Mouse (Mus musculus) hindbrain, embryonic 12.5 days (tissue): ENCODE data around the gene Irgq. TPM values are rescaled to one million over a fixed set of nuclear protein-coding genes. Genes with fewer than 3 reads are reported as not detected.
"Not testable (repeated sequence)": the region's sequence is repeated elsewhere in the genome, so short reads cannot be mapped to it uniquely, and the experiment has no call there.

Experiments
- ATAC-seq: fragments of 200-750 bp; cut with Nextera tagmentation; 2 replicates; pipeline ENCODE4 v1.8.0; 2017; ENCODE audit warnings: moderate TSS enrichment; ENCODE audit not compliant: low FRiP score
- H3K27ac ChIP-seq: fragments of 300-500 bp; sonication (generic); 2 replicates; pipeline ENCODE4 v1.5.1; 2016; ENCODE audit warnings: mild to moderate bottlenecking
- H3K27me3 ChIP-seq: fragments of 300-500 bp; sonication (generic); 2 replicates; pipeline ENCODE4 v1.6.1; 2016; ENCODE audit warnings: mild to moderate bottlenecking
- H3K36me3 ChIP-seq: fragments of 300-500 bp; sonication (generic); 2 replicates; pipeline ENCODE4 v1.6.1; 2016; ENCODE audit warnings: mild to moderate bottlenecking
- H3K4me1 ChIP-seq: fragments of 300-500 bp; sonication (generic); 2 replicates; pipeline ENCODE4 v1.6.1; 2016
- H3K4me2 ChIP-seq: fragments of 300-500 bp; sonication (generic); replicated peaks from 2 replicates; pipeline ENCODE4 v1.6.1; 2016; ENCODE audit warnings: mild to moderate bottlenecking
- H3K4me3 ChIP-seq: fragments of 300-500 bp; sonication (generic); 2 replicates; pipeline ENCODE4 v1.5.1; 2016; ENCODE audit warnings: mild to moderate bottlenecking
- H3K9ac ChIP-seq: fragments of 300-500 bp; sonication (generic); 2 replicates; pipeline ENCODE4 v1.6.1; 2016; ENCODE audit warnings: mild to moderate bottlenecking, moderate library complexity
- H3K9me3 ChIP-seq: fragments of 300-500 bp; sonication (generic); replicated peaks from 2 replicates; pipeline ENCODE4 v1.6.1; 2016; ENCODE audit warnings: mild to moderate bottlenecking
- WGBS: fragments of 180-500 bp; shearing (Covaris S2); methylation state at CpG from one replicate; pipeline ENCODE4 v1.1.7; 2016; 5-methylcytosine and 5-hydroxymethylcytosine counted together
- polyA plus RNA-seq: library from polyadenylated mRNA; unstranded; fragments of >200 nt; fragmentation: Nextera tagmentation; extraction: Ambion mirVana; gene quantifications from 2 replicates; pipeline ENCODE4 v1.2.1, GENCODE M21; 2016

Irgq gene
- polyA plus RNA-seq, 1 experiment from 2014 or later = 29.0 TPM

DNA sequence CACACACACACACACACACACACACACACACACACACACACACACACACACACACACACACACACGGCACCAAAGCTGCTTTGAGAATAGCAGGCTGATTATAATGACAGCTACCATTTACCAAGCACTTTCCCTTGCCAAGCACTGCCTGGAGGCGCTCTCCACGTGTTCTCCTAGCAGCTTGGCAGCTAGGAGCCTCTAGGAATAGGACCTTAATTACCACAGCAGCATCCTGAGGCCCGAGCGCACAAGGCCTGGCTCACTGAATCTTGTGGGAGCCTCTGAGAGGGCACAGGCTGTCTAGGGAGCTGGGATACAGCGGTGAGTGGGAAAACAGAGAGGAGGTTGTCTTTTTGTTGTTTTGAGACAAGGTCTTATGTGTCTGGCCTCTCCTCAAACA, 12.8 kb upstream of the Irgq start:
- ATAC-seq = no peak
- 62% methylated on average over 6 of the region's 6 CpGs for WGBS
- Histone ChIP-seq H3K9ac (no peak overlapping the region), H3K4me2 (no peak overlapping the region), H3K27me3 (no peaks in the 10 kb centered on the region), H3K36me3 (peaks cover 44% of the 10 kb centered on the region), H3K9me3 (no peaks in the 10 kb centered on the region), H3K4me1 (0 out of 2 replicates have a peak, but pooled peaks cover 2% of the 10 kb centered on the region), H3K4me3 (no peak overlapping the region), H3K27ac (0 out of 2 replicates have a peak overlapping the region, but pooled peaks have one; percentile 57)

DNA sequence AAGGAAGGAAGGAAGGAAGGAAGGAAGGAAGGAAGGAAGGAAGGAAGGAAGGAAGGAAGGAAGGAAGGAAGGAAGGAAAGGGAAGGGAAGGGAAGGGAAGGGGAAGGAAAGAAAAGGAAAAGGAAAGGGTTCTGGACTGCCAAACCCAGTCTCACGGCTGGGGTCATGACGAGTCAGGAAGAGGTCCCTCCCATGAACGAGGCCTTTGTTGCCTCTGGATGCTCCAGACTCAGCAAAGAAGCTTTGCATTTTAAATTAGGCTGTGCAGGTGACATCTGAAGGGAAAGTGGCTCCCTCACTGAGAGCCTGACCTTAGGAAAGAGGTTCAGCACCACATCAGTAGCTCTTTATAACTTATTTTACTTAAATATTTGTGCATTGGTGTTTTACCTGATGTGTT, 11.4 kb upstream of the Irgq start:
- Histone ChIP-seq H3K27ac (no peak overlapping the region), H3K4me3 (no peak overlapping the region), H3K9ac (no peak overlapping the region), H3K4me1 (0 out of 2 replicates have a peak, but pooled peaks cover 2% of the 10 kb centered on the region), H3K4me2 (no peak overlapping the region), H3K27me3 (no peaks in the 10 kb centered on the region), H3K36me3 (peaks cover 34% of the 10 kb centered on the region), H3K9me3 (no peaks in the 10 kb centered on the region)
- ATAC-seq = no peak
- 48% methylated on average over 3 of the region's 3 CpGs for WGBS

DNA sequence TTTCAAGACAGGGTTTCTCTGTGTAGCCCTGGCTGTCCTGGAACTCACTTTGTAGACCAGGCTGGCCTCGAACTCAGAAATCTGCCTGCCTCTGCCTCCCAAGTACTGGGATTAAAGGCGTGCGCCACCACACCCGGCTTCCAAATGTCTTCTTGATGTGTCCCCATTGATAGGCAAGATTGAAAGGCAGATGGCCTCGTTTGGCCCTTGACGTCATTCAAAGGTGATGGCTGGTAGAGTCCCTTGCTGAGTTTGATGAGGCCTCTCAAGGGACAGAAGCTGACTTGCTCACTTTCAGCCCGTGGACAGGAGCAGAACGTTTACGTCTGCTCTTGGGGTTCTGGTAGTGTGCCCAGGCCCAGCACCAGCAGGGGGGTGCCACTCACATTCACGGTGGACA, 10.4 kb upstream of the Irgq start:
- not testable (repeated sequence) for H3K27me3 ChIP-seq, H3K4me1 ChIP-seq, H3K9me3 ChIP-seq, H3K4me3 ChIP-seq, H3K4me2 ChIP-seq, ATAC-seq, H3K27ac ChIP-seq, H3K9ac ChIP-seq
- peaks cover 27% of the 10 kb centered on the region for H3K36me3 ChIP-seq
- WGBS = 85% methylated on average over 10 of the region's 10 CpGs

DNA sequence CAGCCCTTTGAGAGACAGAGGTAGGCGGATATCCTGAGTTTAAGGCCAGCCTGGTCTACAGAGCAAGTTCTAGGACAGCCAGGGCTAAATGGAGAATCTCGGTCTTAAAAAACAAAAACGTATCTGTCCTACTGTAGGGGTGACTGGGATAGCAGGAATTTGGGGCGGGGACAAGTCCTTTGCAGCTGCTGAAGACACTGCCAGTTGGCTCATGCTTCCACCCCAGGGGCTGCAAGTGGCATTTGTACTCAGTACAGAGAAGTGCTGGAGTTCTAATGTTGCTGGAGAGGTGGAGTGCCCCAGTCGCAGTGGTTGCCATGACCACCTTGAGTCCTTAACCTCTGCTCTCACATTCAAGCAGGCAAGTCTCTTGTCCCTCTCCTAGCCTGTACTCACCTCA, 7.7 kb upstream of the Irgq start:
- Histone ChIP-seq H3K27me3 (no peaks in the 10 kb centered on the region), H3K4me3 (no peak overlapping the region), H3K4me1 (no peaks in the 10 kb centered on the region), H3K36me3 (peaks cover 10% of the 10 kb centered on the region), H3K9ac (no peak overlapping the region), H3K9me3 (no peaks in the 10 kb centered on the region), H3K27ac (no peak overlapping the region), H3K4me2 (no peak overlapping the region)
- 66% methylated on average over 5 of the region's 5 CpGs for WGBS
- ATAC-seq = no peak

DNA sequence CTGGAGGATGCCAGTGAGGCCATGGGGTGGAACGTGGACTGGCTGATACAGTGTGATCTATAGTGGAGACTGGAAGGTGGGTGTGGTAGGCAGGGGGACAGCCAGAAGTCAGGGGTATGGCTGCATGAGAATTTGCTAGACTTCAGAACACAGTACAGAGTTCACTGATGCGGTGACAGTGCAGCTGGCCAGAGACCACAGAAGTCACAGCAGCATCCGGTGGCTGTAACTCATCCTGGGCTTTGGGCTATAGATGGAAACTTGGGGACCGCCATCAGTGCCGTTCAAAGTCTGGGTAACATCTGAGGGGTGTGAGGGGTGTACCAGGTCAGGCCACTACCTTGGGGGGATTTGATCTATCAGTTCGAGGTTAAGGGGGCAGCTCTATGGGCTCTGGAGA, 6.8 kb upstream of the Irgq start:
- Histone ChIP-seq H3K4me2 (no peak overlapping the region), H3K36me3 (peaks cover 2% of the 10 kb centered on the region; the same call in 1 of the 2 replicates), H3K9me3 (no peaks in the 10 kb centered on the region), H3K4me3 (no peak overlapping the region), H3K27me3 (no peaks in the 10 kb centered on the region), H3K27ac (no peak overlapping the region), H3K4me1 (no peaks in the 10 kb centered on the region), H3K9ac (no peak overlapping the region)
- no peak for ATAC-seq
- 83% methylated on average over 6 of the region's 6 CpGs for WGBS

DNA sequence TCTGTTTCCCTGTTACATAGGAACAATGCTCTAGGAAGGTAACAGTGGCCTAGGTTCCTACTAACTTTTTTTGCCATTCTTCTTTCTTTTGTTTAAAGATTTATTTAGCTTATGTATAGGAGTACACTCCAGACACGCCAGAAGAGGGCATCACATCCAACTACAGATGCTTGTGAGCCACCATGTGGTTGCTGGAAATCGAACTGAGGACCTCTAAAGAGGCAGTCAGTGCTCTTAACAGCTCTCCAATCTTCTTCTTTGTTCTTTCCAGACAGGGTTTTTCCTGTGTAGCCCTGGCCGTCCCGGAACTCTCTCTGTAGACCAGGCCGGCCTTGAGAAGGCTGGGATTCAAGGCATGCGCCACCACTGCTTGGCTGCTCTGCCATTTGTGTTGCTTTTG, 5.5 kb upstream of the Irgq start:
- WGBS = 82% methylated on average over 6 of the region's 6 CpGs

DNA sequence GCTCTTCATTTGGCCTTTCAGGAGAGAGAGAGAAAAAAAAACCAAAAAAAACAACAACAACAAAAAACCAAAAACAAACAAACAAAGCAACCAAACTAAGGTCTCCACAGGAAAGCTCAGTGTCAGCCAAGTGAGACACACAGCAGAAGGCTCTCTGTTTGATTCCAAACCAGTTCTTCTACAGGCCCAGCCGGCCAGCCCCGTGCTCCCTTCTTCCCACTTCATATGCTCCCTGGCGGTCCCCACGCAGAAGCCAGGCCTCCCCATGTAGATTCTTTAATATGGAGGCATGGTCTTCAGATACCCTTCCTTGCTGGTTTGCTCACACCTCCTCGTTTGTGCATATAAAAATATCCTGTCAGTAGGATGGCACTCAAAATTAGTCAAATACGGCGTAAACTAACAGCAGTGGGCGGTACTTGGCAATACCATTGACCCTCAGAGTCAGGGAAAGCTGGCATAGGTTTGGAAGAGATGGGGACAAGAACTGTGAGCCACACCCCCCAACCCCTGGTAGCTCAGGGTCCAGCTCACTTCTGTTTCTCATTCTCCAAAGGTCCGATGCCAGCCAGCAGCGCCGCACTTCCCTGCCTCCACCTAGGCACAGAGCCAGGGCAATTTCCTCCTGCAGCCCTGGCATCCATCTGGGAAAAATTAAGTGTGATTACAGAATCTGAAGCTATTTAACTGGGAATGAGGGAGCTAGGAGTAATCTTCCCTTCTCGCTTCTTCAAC, 4.6 kb upstream of the Irgq start:
- ATAC-seq = no peak
- no peak overlapping the region for H3K4me2 ChIP-seq
- H3K27ac ChIP-seq = no peak overlapping the region
- H3K9me3 ChIP-seq = no peaks in the 10 kb centered on the region
- WGBS = 89% methylated on average over 12 of the region's 12 CpGs
- no peak overlapping the region for H3K9ac ChIP-seq
- no peak overlapping the region for H3K4me3 ChIP-seq
- no peaks in the 10 kb centered on the region for H3K27me3 ChIP-seq
- H3K36me3 ChIP-seq = no peaks in the 10 kb centered on the region
- peaks cover 8% of the 10 kb centered on the region for H3K4me1 ChIP-seq

More for the DNA sequence above, 5.5 kb upstream of the Irgq start:
- no peak overlapping the region for H3K27ac ChIP-seq
- no peak for ATAC-seq
- no peak overlapping the region for H3K4me2 ChIP-seq
- no peak overlapping the region for H3K9ac ChIP-seq
- peaks cover 8% of the 10 kb centered on the region for H3K4me1 ChIP-seq
- H3K9me3 ChIP-seq = no peaks in the 10 kb centered on the region
- no peaks in the 10 kb centered on the region for H3K36me3 ChIP-seq
- no peak overlapping the region for H3K4me3 ChIP-seq
- H3K27me3 ChIP-seq = no peaks in the 10 kb centered on the region

DNA sequence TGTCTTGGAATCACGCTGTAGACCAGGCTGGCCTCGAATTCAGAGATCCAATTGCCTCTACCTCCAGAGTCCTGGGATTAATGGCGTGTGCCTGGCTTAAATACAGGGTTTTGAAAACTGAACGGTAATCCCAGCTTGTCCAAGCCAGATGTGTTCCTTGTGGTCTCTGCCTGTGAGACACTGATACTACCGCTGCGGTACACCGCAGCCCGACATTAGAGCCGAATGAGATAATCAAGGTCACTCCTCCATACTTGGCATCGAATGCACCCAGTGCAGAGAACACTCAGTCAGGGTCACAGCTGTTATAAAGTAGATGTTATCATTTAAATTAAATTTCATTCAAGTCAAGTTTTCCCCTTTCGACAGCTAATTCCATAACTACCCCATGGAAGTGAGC, 1.6 kb upstream of the Irgq start:
- Histone ChIP-seq H3K4me1 (peaks cover 28% of the 10 kb centered on the region), H3K4me2 (0 out of 2 replicates have a peak overlapping the region, but pooled peaks have one; percentile 91), H3K9ac (0 out of 2 replicates have a peak overlapping the region, but pooled peaks have one; percentile 14), H3K27me3 (peaks cover 14% of the 10 kb centered on the region), H3K4me3 (no peak overlapping the region), H3K27ac (no peak overlapping the region), H3K9me3 (no peaks in the 10 kb centered on the region), H3K36me3 (peaks cover 9% of the 10 kb centered on the region)
- WGBS = 94% methylated on average over 11 of the region's 11 CpGs
- ATAC-seq = no peak

DNA sequence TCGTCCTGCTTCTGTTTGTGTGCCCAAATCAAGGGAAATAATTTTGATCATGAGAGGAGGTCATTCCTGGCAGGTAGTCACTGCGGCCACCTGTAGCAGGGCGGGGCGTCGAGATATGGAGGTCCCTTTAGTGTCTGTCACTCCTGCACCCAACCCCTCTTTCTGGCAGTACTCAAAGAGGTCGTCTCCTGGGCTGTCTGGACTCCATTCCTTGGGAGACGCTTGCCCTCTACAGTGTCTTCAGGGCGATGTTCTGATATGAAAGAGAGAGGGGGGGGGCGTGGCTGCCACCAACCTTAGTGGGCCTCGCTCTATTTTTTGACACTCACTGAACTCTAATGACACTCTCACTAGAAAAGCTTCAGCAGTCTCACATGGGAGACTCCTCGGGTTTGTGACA, 909 bp upstream of the Irgq start:
- Histone ChIP-seq H3K4me3 (peak overlapping the region; percentile 71), H3K27me3 (peaks cover 19% of the 10 kb centered on the region), H3K27ac (peak overlapping the region; percentile 72; the same call in 1 of the 2 replicates)

DNA sequence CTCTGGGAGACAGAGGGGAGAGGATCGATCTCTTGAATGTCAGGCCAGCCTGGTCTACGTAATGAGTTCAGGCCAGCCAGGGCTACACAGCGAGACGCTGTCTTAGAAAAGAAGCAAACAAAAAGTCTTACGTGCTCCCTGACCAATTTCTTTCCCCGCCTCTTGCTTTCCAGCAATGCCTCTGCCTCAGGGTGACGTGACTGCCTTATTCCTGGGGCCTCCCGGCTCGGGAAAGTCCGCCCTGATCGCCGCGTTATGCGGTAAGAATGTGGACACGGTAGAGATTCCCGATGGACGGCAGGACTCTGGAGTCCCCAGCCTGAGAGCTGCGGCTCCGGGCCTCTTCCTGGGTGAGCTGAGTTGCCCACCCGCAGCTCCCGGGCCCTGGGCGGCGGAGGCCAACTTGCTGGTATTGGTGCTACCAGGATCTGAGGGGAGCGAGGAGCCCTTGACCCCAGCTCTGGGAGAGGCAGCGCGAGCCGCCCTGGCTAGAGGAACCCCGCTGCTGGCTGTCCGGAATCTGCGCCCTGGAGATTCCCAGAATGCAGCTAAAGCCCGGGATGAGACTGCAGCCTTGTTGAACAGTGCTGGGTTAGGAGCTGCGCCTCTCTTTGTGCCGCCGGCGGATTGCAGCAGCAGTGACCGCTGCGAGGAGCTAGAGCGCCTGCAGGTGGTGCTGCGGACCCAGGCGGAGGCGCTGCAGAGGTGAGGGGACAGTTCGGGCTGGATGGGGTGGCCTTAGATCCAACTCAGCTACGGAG, 902 bp downstream of the Irgq start:
- H3K9ac ChIP-seq = peak overlapping the region; percentile 93
- under 1% methylated on average over 43 of the region's 43 CpGs for WGBS
- peak; percentile 71 for ATAC-seq

More for the DNA sequence above, 909 bp upstream of the Irgq start:
- no peak for ATAC-seq
- Histone ChIP-seq H3K36me3 (peaks cover 17% of the 10 kb centered on the region), H3K4me2 (peak overlapping the region; percentile 91), H3K4me1 (peaks cover 35% of the 10 kb centered on the region), H3K9ac (peak overlapping the region; percentile 93), H3K9me3 (no peaks in the 10 kb centered on the region)
- 57% methylated on average over 11 of the region's 11 CpGs for WGBS

DNA sequence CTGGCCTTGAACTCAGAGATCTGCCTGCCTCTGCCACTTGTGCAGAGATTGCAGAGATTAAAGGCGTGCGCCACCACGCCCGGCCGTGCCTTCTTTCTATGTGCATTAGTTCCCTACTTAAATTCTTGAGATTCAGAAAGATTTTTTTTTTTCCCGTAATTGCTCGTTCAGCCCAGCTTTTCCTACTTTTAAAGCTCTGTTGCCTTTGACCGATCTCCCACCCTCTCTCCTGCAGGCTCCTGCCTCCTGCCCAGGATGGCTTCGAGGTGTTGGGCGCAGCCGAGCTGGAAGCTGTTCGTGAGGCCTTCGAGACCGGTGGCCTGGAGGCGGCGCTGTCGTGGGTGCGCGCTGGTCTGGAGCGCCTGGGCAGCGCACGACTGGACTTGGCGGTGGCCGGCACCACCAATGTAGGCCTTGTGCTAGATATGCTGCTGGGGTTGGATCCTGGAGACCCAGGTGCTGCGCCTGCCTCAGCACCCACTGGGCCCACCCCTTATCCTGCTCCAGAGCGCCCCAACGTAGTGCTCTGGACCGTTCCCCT, 2.6 kb downstream of the Irgq start:
- peaks cover 19% of the 10 kb centered on the region for H3K27me3 ChIP-seq
- ATAC-seq = no peak
- peak overlapping the region; percentile 9; the same call in 1 of the 2 replicates for H3K4me3 ChIP-seq
- H3K9ac ChIP-seq = peak overlapping the region; percentile 47; the same call in 1 of the 2 replicates
- H3K4me1 ChIP-seq = peaks cover 41% of the 10 kb centered on the region
- peaks cover 38% of the 10 kb centered on the region for H3K36me3 ChIP-seq
- 0 out of 2 replicates have a peak overlapping the region, but pooled peaks have one; percentile 35 for H3K4me2 ChIP-seq
- no peak overlapping the region for H3K27ac ChIP-seq
- WGBS = 66% methylated on average over 28 of the region's 28 CpGs
- no peaks in the 10 kb centered on the region for H3K9me3 ChIP-seq

More for the DNA sequence above, 902 bp downstream of the Irgq start:
- Histone ChIP-seq H3K9me3 (no peaks in the 10 kb centered on the region), H3K4me3 (peak overlapping the region; percentile 71), H3K27me3 (peaks cover 19% of the 10 kb centered on the region), H3K27ac (peak overlapping the region; percentile 88), H3K36me3 (peaks cover 35% of the 10 kb centered on the region), H3K4me2 (peak overlapping the region; percentile 91), H3K4me1 (peaks cover 40% of the 10 kb centered on the region)

DNA sequence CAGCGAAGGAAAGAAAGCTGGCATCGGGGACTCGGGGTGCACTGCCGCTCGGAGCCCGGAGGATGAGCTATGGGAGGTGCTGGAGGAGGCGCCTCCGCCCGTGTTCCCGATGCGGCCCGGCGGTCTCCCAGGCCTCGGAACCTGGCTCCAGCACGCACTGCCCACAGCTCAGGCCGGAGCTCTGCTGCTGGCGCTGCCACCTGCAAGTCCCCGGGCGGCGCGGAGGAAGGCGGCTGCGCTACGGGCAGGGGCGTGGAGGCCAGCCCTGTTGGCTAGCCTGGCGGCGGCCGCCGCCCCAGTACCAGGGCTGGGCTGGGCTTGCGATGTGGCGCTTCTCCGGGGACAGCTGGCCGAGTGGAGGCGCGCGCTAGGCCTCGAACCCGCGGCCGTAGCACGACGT, 3.3 kb downstream of the Irgq start:
- Histone ChIP-seq H3K36me3 (peaks cover 38% of the 10 kb centered on the region), H3K4me3 (peak overlapping the region; percentile 9), H3K27ac (no peak overlapping the region), H3K27me3 (peaks cover 19% of the 10 kb centered on the region), H3K9me3 (peaks cover 2% of the 10 kb centered on the region; the same call in 1 of the 2 replicates), H3K9ac (peak overlapping the region; percentile 47; the same call in 1 of the 2 replicates), H3K4me1 (peaks cover 43% of the 10 kb centered on the region), H3K4me2 (peak overlapping the region; percentile 35)
- WGBS = 20% methylated on average over 42 of the region's 42 CpGs
- no peak for ATAC-seq
